Mouse (Mus musculus) forelimb bud, embryonic 11.5 days (tissue): ENCODE results near the gene Snx25.
A peak's percentile ranks its signal among the peaks of the same experiment; 100 is the strongest.

ENCODE experiments used
- DNase-seq: peaks from one replicate; pipeline ENCODE4 v3.0.0-alpha.2; 2012; ENCODE audit warnings: low read depth, low spot score

The Snx25 gene

GRCm38 (mm10) chr8:46152064-46153031 is at the start of gene Snx25:
Gene Snx25, minus strand, starts transcription at chr8:46152159.
- DNase-seq = peak; percentile 77

GRCm38 (mm10) chr8:46197673-46198072 is 45.7 kb upstream of the Snx25 start:
- DNase-seq = no peak

- no peak for DNase-seq
Measured at GRCm38 (mm10) chr8:46196877-46197276, 44.9 kb upstream of the Snx25 start.

GRCm38 (mm10) chr8:46193100-46193499 is 41.1 kb upstream of the Snx25 start:
- no peak for DNase-seq

GRCm38 (mm10) chr8:46185361-46185760 is 33.4 kb upstream of the Snx25 start:
- peak; percentile 71 for DNase-seq

- DNase-seq = no peak
Measured at GRCm38 (mm10) chr8:46180136-46180535, 28.2 kb upstream of the Snx25 start.

- no peak for DNase-seq
Measured at GRCm38 (mm10) chr8:46173651-46174050, 21.7 kb upstream of the Snx25 start.

- DNase-seq = no peak
Measured at GRCm38 (mm10) chr8:46163870-46164190, 11.9 kb upstream of the Snx25 start.

- DNase-seq = peak; percentile 92
Measured at GRCm38 (mm10) chr8:46162953-46163869, 11.3 kb upstream of the Snx25 start.

GRCm38 (mm10) chr8:46153042-46153441 is 1.1 kb upstream of the Snx25 start:
- no peak for DNase-seq

- peak; percentile 21 for DNase-seq
Measured at GRCm38 (mm10) chr8:46151202-46152062, 527 bp downstream of the Snx25 start, which contains the start of gene Cfap97. Gene Cfap97, plus strand, starts transcription at chr8:46151771.

- DNase-seq = no peak
Measured at GRCm38 (mm10) chr8:46149782-46150181, 2.2 kb downstream of the Snx25 start.

- peak; percentile 16 for DNase-seq
Measured at GRCm38 (mm10) chr8:46149306-46149705, 2.7 kb downstream of the Snx25 start.

GRCm38 (mm10) chr8:46146173-46146572 is 5.8 kb downstream of the Snx25 start:
- no peak for DNase-seq

- DNase-seq = no peak
Measured at GRCm38 (mm10) chr8:46143924-46144323, 8.0 kb downstream of the Snx25 start.

- DNase-seq = no peak
Measured at GRCm38 (mm10) chr8:46143470-46143869, 8.5 kb downstream of the Snx25 start.

GRCm38 (mm10) chr8:46142498-46143081 is 9.4 kb downstream of the Snx25 start:
- DNase-seq = no peak

GRCm38 (mm10) chr8:46141688-46142087 is 10.3 kb downstream of the Snx25 start:
- no peak for DNase-seq

- DNase-seq = no peak
Measured at GRCm38 (mm10) chr8:46140376-46141120, 11.4 kb downstream of the Snx25 start.
